Mouse (Mus musculus) ovary, adult 2 months (tissue): ENCODE measurements around the gene Rack1. TPM values are rescaled to one million over a fixed set of nuclear protein-coding genes. Genes with fewer than 3 reads are reported as not detected.

ENCODE experiments used
- polyA plus RNA-seq: library from polyadenylated mRNA; depleted of rRNA; stranded (reverse); fragments of >200 nt; gene quantifications from 2 replicates; pipeline ENCODE4 v1.2.3, GENCODE M21; 2012; rRNA removed

Rack1 gene
- 3,049 and 4,867 TPM in 2 replicates for polyA plus RNA-seq

DNA sequence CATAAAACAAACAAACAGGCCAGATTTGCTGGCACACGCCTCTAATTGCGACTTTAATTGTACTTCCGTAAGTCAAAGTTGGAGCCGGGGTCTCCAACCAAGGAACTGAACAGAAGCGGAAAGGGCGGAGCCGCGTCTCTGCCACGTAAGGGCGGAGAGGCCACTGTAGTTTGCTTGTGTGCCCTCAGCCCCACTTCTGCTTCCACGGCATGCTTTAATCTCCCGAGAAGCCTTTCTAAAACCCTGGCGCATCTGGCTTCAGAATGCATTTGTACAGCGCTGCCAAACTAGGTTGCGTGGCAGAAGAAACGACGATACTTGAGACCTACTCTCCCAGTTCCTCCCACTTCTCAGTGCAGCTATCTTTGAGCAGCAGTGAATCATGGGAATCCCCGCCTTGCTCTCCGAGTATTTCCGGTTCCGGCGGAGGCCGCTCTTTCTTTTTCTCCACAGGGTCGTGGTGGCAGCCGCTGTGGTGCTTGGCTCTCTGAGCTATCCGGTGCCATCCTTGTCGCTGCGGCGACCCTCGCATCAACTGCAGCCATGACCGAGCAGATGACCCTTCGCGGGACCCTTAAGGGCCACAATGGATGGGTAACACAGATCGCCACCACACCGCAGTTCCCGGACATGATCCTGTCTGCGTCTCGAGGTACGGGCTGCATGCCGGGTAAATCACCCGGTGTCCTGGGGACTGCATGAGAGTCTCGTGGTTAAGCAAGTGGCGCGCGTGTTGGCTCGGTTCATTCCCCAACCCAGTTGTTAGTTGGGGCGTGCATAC is at the start of gene Rack1:
Gene Rack1 (plus strand): TSS at position 412 of the 781 bp plus-strand sequence.

DNA sequence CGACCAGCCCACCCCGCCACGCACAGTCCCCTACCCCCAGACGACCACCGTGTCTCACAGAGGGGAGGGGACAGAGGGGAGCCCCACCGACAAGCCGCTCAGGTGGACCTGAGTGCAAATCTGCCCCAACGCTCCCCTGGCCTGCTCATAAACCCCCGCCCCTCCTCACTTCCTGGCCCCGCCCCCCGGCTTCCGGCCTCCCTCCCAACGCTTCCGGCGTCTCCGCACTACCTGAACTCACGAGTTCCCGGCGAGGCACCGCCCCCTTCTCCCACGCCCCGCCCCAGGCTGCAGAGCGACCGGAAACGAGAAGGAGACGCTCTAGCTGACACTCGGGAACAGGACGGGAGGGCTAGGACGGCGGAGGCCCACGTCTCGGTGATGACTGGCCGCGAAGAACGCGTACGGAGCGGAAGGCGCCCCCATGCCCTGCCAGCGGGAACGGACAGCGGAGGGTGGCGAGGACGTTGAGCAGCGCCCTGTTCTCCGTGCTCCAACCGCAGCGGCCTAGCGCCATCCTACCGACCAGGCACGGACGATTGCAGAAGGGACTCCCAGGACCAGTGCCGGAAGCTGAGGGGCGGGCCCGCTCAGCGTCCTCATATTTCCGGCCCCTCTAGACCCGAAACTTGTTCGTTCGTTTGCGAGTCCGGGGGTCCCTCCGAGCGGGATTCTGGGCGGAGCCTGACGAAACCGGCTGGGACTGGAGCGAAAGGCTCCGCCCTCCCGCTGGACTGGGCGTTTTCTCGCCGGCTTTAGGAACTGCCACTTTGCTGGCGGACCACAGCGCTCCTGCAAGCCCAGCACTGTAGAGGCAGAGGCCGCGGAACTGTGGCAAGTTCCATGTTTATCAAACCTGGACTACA is 16.9 kb downstream of the Rack1 start, which contains the start of gene Trim41:
Gene Trim41 (minus strand): TSS at position 554 of the 866 bp plus-strand sequence.

DNA sequence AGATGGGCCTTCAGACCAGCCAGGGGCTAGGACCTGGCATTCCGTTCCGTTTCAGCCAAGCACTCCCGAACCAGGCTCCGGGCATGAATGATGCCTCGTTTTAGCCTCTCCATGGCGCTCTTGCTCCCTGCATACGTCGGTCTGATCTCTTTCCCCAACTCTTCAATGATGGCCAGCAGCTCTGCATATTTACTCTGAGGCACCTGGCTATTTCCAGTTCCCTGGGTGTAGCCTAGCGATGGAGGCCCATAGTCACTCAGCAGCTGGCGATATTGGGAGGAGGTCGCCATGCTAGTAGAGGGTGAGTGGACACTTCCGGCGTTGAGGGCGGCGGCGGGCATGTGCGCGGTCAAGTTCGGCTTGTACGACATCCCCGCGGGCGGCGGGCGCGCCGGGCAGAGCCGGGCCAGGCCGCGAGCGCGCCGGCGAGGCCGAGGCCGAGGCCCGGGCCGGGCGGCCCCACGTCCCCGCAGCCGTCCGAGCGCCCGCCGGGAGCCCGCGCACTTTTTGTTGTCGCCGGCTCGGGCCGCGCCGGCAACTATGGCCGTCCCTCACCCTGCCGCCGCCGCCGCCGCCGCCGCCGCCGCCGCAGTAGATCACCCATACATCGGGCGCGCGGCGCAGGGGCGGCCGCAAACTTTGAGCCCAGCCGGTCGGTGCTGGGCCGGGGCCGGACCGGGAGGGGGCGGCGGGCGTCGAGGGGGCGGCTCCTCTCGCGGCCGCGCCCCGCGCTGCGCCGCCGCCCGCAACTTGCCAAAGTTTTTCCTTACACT is 26.0 kb downstream of the Rack1 start, which contains the start of the genes Trim7 and Gm12184:
Gene Trim7 (plus strand): TSS at position 162 of the 773 bp plus-strand sequence.
Gene Gm12184 (minus strand): TSS at position 677 of the 773 bp plus-strand sequence.

Other genes starting within 250 kb of the Rack1 start
- gene Trim41, start 17.0 kb downstream of the Rack1 start, polyA plus RNA-seq, result 33.9 and 35.4 TPM in 2 replicates
- gene Trim7, start 25.8 kb downstream of the Rack1 start, polyA plus RNA-seq, result 22.2 and 25.4 TPM in 2 replicates
- 16.3 and 26.6 TPM in 2 replicates for gene Gm12184, start 26.3 kb downstream of the Rack1 start, polyA plus RNA-seq
- gene Irgm1, start 71.4 kb downstream of the Rack1 start, polyA plus RNA-seq, result 7.1 and 9.1 TPM in 2 replicates
- gene Gm5431, start 101.9 kb downstream of the Rack1 start, polyA plus RNA-seq, result 0.15 and 0.18 TPM in 2 replicates
- 1.7 and 3.1 TPM in 2 replicates for gene Psme2b, start 145.9 kb downstream of the Rack1 start, polyA plus RNA-seq
- 0.07 and 0.11 TPM in 2 replicates for gene Olfr56, start 178.6 kb downstream of the Rack1 start, polyA plus RNA-seq
- gene 9930111J21Rik1, start 179.1 kb downstream of the Rack1 start, polyA plus RNA-seq, result 1.0 and 1.5 TPM in 2 replicates
- gene Gm12185, start 191.9 kb downstream of the Rack1 start, polyA plus RNA-seq, result 0.03 and 0.05 TPM in 2 replicates
- gene Tgtp1, start 193.8 kb downstream of the Rack1 start, polyA plus RNA-seq, result 0.43 and 0.56 TPM in 2 replicates